31 mouse cellular contexts compared by ENCODE assay signal in genomic region chr1:66460850-66461249, GRCm38 (mm10). TPM values are rescaled to one million over a fixed set of nuclear protein-coding genes. Genes with fewer than 3 reads are reported as not detected.
DNase-seq lines count a peak whose midpoint lies in the region; ATAC-seq and TF ChIP-seq lines count a peak whose summit lies in the region.
"Had no signal": no experiment of that assay in that cellular context is flagged by ENCODE, and none has a peak within 500 bp of the region (broad histone marks: within the 10 kb centered on the region; RNA-seq: fewer than 3 reads in every experiment).

No protein-coding gene starts in this region.

- H3K4me3 ChIP-seq in heart, adult 2 months = no peak overlapping the region
- no peak overlapping the region for H3K4me3 ChIP-seq in lung, embryonic 14.5 days (ENCODE audit: low read depth, low read length)
- no peak overlapping the region for H3K4me3 ChIP-seq in lung, postnatal 0 days (ENCODE audit: low read depth, low read length)
- H3K4me3 ChIP-seq in hindbrain, embryonic 11.5 days (ENCODE audit: low read depth, low read length) = no peak overlapping the region
- H3K4me3 ChIP-seq: embryonic facial prominence, embryonic 10.5 days; embryonic facial prominence, embryonic 13.5 days; erythroblast, embryonic 14.5 days; forebrain, embryonic 13.5 days; heart, embryonic 10.5 days; heart, embryonic 13.5 days; hindbrain, embryonic 12.5 days; hindbrain, embryonic 15.5 days had no signal

- no peak for TF ChIP-seq CTCF in heart, adult 2 months (IDR thresholded peaks at IDR 0.05)
- no peak for TF ChIP-seq CTCF in lung, embryonic 14.5 days (IDR thresholded peaks at IDR 0.05; ENCODE audit: low read depth)
- no peak for TF ChIP-seq CTCF in lung, postnatal 0 days (IDR thresholded peaks at IDR 0.05)

- whole genome bisulfite sequencing in heart, adult 2 months = 39% methylated on average over 4 of the region's 4 CpGs
- 35% methylated on average over 4 of the region's 4 CpGs for WGBS in lung, embryonic 14.5 days
- 39% methylated on average over 4 of the region's 4 CpGs for WGBS in lung, postnatal 0 days
- WGBS in hindbrain, embryonic 11.5 days = 88% methylated on average over 4 of the region's 4 CpGs

- no peaks in the 10 kb centered on the region for H3K4me1 ChIP-seq in heart, adult 2 months (ENCODE audit: control insufficient read depth, insufficient read depth, low read length)
- no peaks in the 10 kb centered on the region for H3K4me1 ChIP-seq in lung, embryonic 14.5 days (ENCODE audit: insufficient read depth)
- no peaks in the 10 kb centered on the region for H3K4me1 ChIP-seq in lung, postnatal 0 days (ENCODE audit: insufficient read depth, low read depth, low read length)
- no peaks in the 10 kb centered on the region for H3K4me1 ChIP-seq in hindbrain, embryonic 11.5 days (replicated peaks; ENCODE audit: control insufficient read depth, insufficient read depth, low read length)
- H3K4me1 ChIP-seq: embryonic facial prominence, embryonic 10.5 days; embryonic facial prominence, embryonic 13.5 days; forebrain, embryonic 13.5 days; heart, embryonic 10.5 days; hindbrain, embryonic 12.5 days; hindbrain, embryonic 15.5 days had no signal

- intact Hi-C loops in heart, adult 2 months (cut with DNase I) = no loop called here

- no peaks in the 10 kb centered on the region for H3K27me3 ChIP-seq in heart, adult 2 months (ENCODE audit: control insufficient read depth, insufficient read depth, low read length)
- no peaks in the 10 kb centered on the region for H3K27me3 ChIP-seq in lung, embryonic 14.5 days (ENCODE audit: insufficient read depth, low read length)
- no peaks in the 10 kb centered on the region for H3K27me3 ChIP-seq in lung, postnatal 0 days (replicated peaks; ENCODE audit: insufficient read depth, low read length)
- no peaks in the 10 kb centered on the region for H3K27me3 ChIP-seq in hindbrain, embryonic 11.5 days (ENCODE audit: control insufficient read depth, insufficient read depth, low read length)
- H3K27me3 ChIP-seq: embryonic facial prominence, embryonic 13.5 days; forebrain, embryonic 13.5 days; heart, embryonic 13.5 days; hindbrain, embryonic 12.5 days; hindbrain, embryonic 15.5 days had no signal

- no peak for TF ChIP-seq POLR2A in heart, adult 2 months (IDR thresholded peaks at IDR 0.05; ENCODE audit: insufficient read depth, low read depth, low read length)

- H3K79me2 ChIP-seq in heart, adult 2 months (replicated peaks; ENCODE audit: control insufficient read depth, insufficient read depth, low read length) = no peaks in the 10 kb centered on the region

- no peaks in the 10 kb centered on the region for H3K9me3 ChIP-seq in lung, embryonic 14.5 days (ENCODE audit: low read depth, low read length)
- no peaks in the 10 kb centered on the region for H3K9me3 ChIP-seq in lung, postnatal 0 days (ENCODE audit: low read length)
- no peaks in the 10 kb centered on the region for H3K9me3 ChIP-seq in hindbrain, embryonic 11.5 days (ENCODE audit: control insufficient read depth, low read length)
- H3K9me3 ChIP-seq: embryonic facial prominence, embryonic 10.5 days; embryonic facial prominence, embryonic 13.5 days; forebrain, embryonic 13.5 days; heart, embryonic 10.5 days; heart, embryonic 13.5 days; hindbrain, embryonic 12.5 days; hindbrain, embryonic 15.5 days had no signal

- H3K4me2 ChIP-seq in lung, embryonic 14.5 days = no peak overlapping the region
- H3K4me2 ChIP-seq in lung, postnatal 0 days (replicated peaks; ENCODE audit: low read depth, low read length) = no peak overlapping the region
- no peak overlapping the region for H3K4me2 ChIP-seq in hindbrain, embryonic 11.5 days (replicated peaks; ENCODE audit: low read depth, low read length)
- H3K4me2 ChIP-seq: embryonic facial prominence, embryonic 13.5 days; forebrain, embryonic 13.5 days; heart, embryonic 13.5 days; hindbrain, embryonic 12.5 days; hindbrain, embryonic 15.5 days had no signal

- peak; percentile 52; the same call in 1 of the 2 replicates for ATAC-seq in lung, embryonic 14.5 days (ENCODE audit: insufficient read depth)
- no peak; the same call in 1 of the 2 replicates for ATAC-seq in lung, postnatal 0 days
- no peak for ATAC-seq in hindbrain, embryonic 11.5 days (ENCODE audit: low FRiP score)
- ATAC-seq: CD4-positive, CD25-positive, alpha-beta regulatory T cell, adult 4 months; forebrain, embryonic 13.5 days; forebrain, embryonic 16.5 days had no signal

- no peaks in the 10 kb centered on the region for H3K36me3 ChIP-seq in heart, adult 2 months (ENCODE audit: control insufficient read depth, insufficient read depth, low read length)
- H3K36me3 ChIP-seq in lung, embryonic 14.5 days (ENCODE audit: insufficient read depth) = no peaks in the 10 kb centered on the region
- H3K36me3 ChIP-seq in lung, postnatal 0 days (ENCODE audit: insufficient read depth, low read length) = no peaks in the 10 kb centered on the region
- no peaks in the 10 kb centered on the region for H3K36me3 ChIP-seq in hindbrain, embryonic 11.5 days (ENCODE audit: control insufficient read depth, insufficient read depth, low read length)
- H3K36me3 ChIP-seq: embryonic facial prominence, embryonic 10.5 days; embryonic facial prominence, embryonic 13.5 days; heart, embryonic 10.5 days; heart, embryonic 13.5 days; hindbrain, embryonic 12.5 days; hindbrain, embryonic 15.5 days had no signal

- TF ChIP-seq EP300 in heart, adult 2 months (IDR thresholded peaks at IDR 0.05; ENCODE audit: insufficient read depth, low read depth, low read length) = no peak
- no peak for TF ChIP-seq EP300 in lung, postnatal 0 days (IDR thresholded peaks at IDR 0.05)

- DNase-seq in heart, adult 18-20 months = peak; percentile 8 to 15
- no peak for DNase-seq in heart, adult 2 months
- DNase-seq in lung, embryonic 14.5 days = peak; percentile 85
- no peak for DNase-seq in lung, postnatal 4 days
- peak; percentile 73 for DNase-seq in lung, postnatal 0 days (ENCODE audit: low spot score)
- no peak for DNase-seq in lung, postnatal 25 days (ENCODE audit: low spot score)
- DNase-seq in lung, postnatal 36 days = peak; percentile 1
- DNase-seq in hindbrain, embryonic 11.5 days (ENCODE audit: low spot score) = no peak
- DNase-seq: adrenal gland, adult 2 months; adrenal gland, postnatal 14 days; cerebellum, adult 11-12 months; cerebellum, adult 8-10 months; cerebellum, postnatal 10 days; cerebellum, postnatal 36 days; embryo, embryonic 11 days; gastrocnemius, postnatal 10 days; gastrocnemius, postnatal 36 days; heart, postnatal 4 days had no signal

- no peak overlapping the region for H3K27ac ChIP-seq in heart, adult 2 months
- no peak overlapping the region for H3K27ac ChIP-seq in lung, embryonic 14.5 days (ENCODE audit: low read depth)
- H3K27ac ChIP-seq in lung, postnatal 0 days (ENCODE audit: low read length) = no peak overlapping the region
- no peak overlapping the region for H3K27ac ChIP-seq in hindbrain, embryonic 11.5 days (ENCODE audit: low read depth, low read length)
- H3K27ac ChIP-seq: embryonic facial prominence, embryonic 10.5 days; embryonic facial prominence, embryonic 13.5 days; forebrain, embryonic 13.5 days; heart, embryonic 10.5 days; heart, embryonic 13.5 days; hindbrain, embryonic 12.5 days; hindbrain, embryonic 15.5 days had no signal

- no peak overlapping the region for H3K9ac ChIP-seq in heart, adult 2 months (ENCODE audit: low read depth, low read length)
- H3K9ac ChIP-seq in lung, embryonic 14.5 days = no peak overlapping the region
- H3K9ac ChIP-seq in lung, postnatal 0 days (replicated peaks; ENCODE audit: low read depth) = no peak overlapping the region
- no peak overlapping the region for H3K9ac ChIP-seq in hindbrain, embryonic 11.5 days (ENCODE audit: low read depth, low read length)
- H3K9ac ChIP-seq: embryonic facial prominence, embryonic 13.5 days; forebrain, embryonic 13.5 days; heart, embryonic 13.5 days; hindbrain, embryonic 12.5 days; hindbrain, embryonic 15.5 days had no signal

RNA-seq across cellular contexts. Expression of gene Unc80, which starts 7.3 kb away (rescaled TPM):
- under 1 TPM; 0.10 to 0.18 TPM for total RNA-seq in heart, adult 18-20 months (2021)
- under 1 TPM; 0.03 to 0.11 TPM for total RNA-seq in heart, adult 2 months (2021)
- 0.06 and 0.41 TPM in 2 replicates for polyA plus RNA-seq in heart, adult 2 months (2012; rRNA removed)
- polyA plus RNA-seq in lung, embryonic 14.5 days (2014; fragmentation: Nextera tagmentation; extraction: Ambion mirVana) = 0.09 and 0.11 TPM in 2 replicates
- polyA plus RNA-seq in lung, postnatal 0 days (2015; fragmentation: Nextera tagmentation; extraction: Ambion mirVana) = 0.67 and 1.3 TPM in 2 replicates
- 0.80 and 1.3 TPM in 2 replicates for polyA plus RNA-seq in hindbrain, embryonic 11.5 days (2014; fragmentation: Nextera tagmentation; extraction: Ambion mirVana)
- total RNA-seq: granulocyte monocyte progenitor cell, adult 5-6 weeks; MEL had no signal
- polyA plus RNA-seq: C2C12; CD4-positive, CD25-positive, alpha-beta regulatory T cell, adult 4 months; erythroblast, embryonic 14.5 days; heart, embryonic 10.5 days had no signal

Comparison
In these comparisons a context has a peak if more than half of its experiments do, and no peak if none do; other contexts are left out.
1. DNase-seq: peak in heart, adult 18-20 months (2 of 2), lung, embryonic 14.5 days (single experiment), lung, postnatal 0 days (single experiment) and lung, postnatal 36 days (single experiment); none in heart, adult 2 months (0 of 2), lung, postnatal 4 days (0 of 2), lung, postnatal 25 days (single experiment) and hindbrain, embryonic 11.5 days (single experiment).